Mouse (Mus musculus): ENCODE measurements around the gene Cln3. TPM values are rescaled to one million over a fixed set of nuclear protein-coding genes. Genes with fewer than 3 reads are reported as not detected.

Cln3 gene
- polyA plus RNA-seq, 2 experiments = 7.2 to 8.8 TPM

DNA sequence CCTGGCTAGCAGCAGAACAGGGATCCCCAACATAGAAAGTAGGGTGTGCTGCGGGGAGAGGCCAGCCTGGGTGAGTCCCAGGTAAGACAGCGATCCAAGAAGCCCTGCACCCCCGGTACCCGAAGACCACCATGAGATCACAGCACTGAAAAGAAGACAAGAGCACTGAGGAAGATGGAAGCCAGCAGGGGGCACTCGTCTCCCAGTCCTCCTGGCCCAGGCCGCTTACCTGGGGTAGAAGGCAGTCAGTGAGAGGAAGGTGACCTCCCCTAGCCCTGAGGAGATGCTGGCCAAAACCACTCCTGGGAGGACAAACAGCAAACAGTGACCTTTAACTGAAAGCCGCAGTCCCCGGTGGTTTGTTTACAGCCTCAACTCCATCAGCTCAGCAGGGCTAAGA, 6.4 kb downstream of the Cln3 start:
- 51% methylated on average over 8 of the region's 8 CpGs for WGBS (ENCODE audit: insufficient replicate concordance)
- Histone ChIP-seq H3K9me3 (ENCODE audit: control insufficient read depth, low read length) (no peaks in the 10 kb centered on the region), H3K27me3 (ENCODE audit: control insufficient read depth, insufficient read depth, low read length) (no peaks in the 10 kb centered on the region), H3K27ac (no peak overlapping the region), H3K9ac (replicated peaks) (no peak overlapping the region), H3K4me2 (ENCODE audit: low read depth) (no peak overlapping the region), H3K4me3 (ENCODE audit: insufficient read depth in 1 of 2, low read depth in 2 of 2, low read length in 2 of 2) (no peak overlapping the region), H3K4me1 (replicated peaks; ENCODE audit: control insufficient read depth in 2 of 2, insufficient read depth in 2 of 2, low read length in 1 of 2) (peaks cover 3 to 7% of the 10 kb centered on the region in 2 experiments; a peak in 3 of 4 replicates), H3K36me3 (replicated peaks; ENCODE audit: control insufficient read depth, insufficient read depth, low read depth) (no peaks in the 10 kb centered on the region)
- TF ChIP-seq CTCF (IDR thresholded peaks at IDR 0.05; ENCODE audit: low read depth) (peak; percentile 78), EP300 (IDR thresholded peaks at IDR 0.05; ENCODE audit: low read depth) (no peak)
- no peak for DNase-seq (ENCODE audit: low read depth in 3 of 3, low spot score in 3 of 3)
- no peak for ATAC-seq (ENCODE audit: insufficient read depth)

DNA sequence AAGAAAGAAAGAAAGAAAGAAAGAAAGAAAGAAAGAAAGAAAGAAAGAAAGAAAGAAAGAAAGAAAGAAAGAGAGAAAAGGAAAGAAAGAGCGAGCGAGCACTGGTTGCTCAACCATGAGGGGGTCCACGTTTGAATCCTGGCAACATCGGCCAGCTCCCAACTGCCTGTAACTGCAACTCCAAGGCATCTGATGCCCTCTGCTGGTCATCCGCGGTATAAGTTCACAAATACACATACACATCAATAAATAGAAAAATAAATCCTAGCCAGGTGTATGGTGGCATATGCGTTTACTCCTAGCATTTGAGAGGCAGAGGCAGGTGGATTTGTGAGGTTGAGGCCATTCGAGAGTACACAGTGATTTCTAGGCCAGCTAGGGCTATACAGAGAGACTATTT, 8.7 kb downstream of the Cln3 start:
- Histone ChIP-seq H3K4me3 (ENCODE audit: insufficient read depth in 1 of 2, low read depth in 2 of 2, low read length in 2 of 2) (no peak overlapping the region), H3K27me3 (ENCODE audit: control insufficient read depth, insufficient read depth, low read length) (no peaks in the 10 kb centered on the region), H3K4me1 (replicated peaks; ENCODE audit: control insufficient read depth in 2 of 2, insufficient read depth in 2 of 2, low read length in 1 of 2) (no peaks in the 10 kb centered on the region), H3K4me2 (ENCODE audit: low read depth) (no peak overlapping the region), H3K9ac (replicated peaks) (no peak overlapping the region), H3K27ac (no peak overlapping the region), H3K9me3 (ENCODE audit: control insufficient read depth, low read length) (no peaks in the 10 kb centered on the region), H3K36me3 (replicated peaks; ENCODE audit: control insufficient read depth, insufficient read depth, low read depth) (no peaks in the 10 kb centered on the region)
- DNase-seq (ENCODE audit: low read depth in 3 of 3, low spot score in 3 of 3) (peak; percentile 52 to 59 (median 56)), ATAC-seq (ENCODE audit: insufficient read depth) (no peak)
- WGBS (ENCODE audit: insufficient replicate concordance) = 36% methylated on average over 8 of the region's 8 CpGs
- no peak for TF ChIP-seq EP300 (IDR thresholded peaks at IDR 0.05; ENCODE audit: low read depth)
- TF ChIP-seq CTCF (IDR thresholded peaks at IDR 0.05; ENCODE audit: low read depth) = peak; percentile 86

DNA sequence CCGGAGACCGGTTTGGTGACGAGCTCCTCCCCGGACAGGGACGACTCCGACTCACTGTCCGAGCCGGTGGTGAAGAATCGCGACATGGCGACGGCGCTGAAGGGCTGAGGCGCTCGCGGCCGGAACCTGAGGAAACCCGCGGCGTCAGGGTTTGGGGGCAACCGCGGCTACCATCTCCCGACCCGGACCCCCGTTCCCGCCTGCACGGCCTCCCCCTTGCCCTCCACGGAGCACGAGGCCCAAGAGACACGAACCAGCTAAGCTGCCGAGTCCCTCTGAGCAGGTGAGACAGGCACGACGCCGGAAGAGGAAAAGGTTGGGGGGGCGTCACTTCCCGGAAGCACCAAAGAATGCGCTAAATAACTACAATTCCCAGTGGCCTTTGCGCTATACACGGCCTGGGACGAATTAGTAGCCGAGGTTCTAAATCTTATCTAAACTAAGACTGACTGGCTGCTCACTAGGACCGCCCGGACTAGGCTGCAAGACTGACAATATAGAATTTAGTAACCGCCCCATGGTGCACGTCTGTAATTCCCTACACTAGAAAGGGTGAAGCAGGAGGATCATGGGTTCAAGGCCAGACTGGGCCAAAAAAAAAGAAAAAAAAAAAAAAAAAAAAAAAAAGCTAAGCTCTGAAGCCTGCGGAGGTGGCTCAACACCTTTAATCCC, 19.4 kb downstream of the Cln3 start, which contains the start of gene Eif3c:
TSS of gene Eif3c (minus strand) at position 318 of the 672 bp plus-strand sequence.
- under 1% methylated on average over 46 of the region's 46 CpGs for WGBS (ENCODE audit: insufficient replicate concordance)
- peak within 1 kb of the TSS; percentile 89 for H3K4me2 ChIP-seq (ENCODE audit: low read depth)

DNA sequence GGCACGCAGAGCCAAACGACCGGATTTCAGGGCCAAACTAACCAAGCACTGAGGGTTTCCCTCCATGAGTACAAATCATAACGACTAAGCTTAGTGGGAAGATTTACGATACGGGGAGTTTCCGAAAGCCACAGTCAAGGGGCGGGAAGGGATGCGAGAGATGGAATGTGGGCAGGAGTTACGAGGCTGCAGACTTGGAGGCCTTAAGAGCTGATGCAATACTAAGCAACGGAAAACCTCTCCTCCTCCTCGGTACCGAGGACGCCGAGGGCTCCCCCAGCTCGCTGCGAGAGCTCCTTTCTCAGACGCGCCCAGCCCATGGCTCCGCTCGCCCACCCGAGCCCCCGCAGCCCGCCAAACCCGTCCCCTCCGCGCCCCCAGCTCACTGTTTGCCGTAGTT, 19.9 kb downstream of the Cln3 start:
- Histone ChIP-seq H3K4me2 (ENCODE audit: low read depth) (peak overlapping the region; percentile 89), H3K36me3 (replicated peaks; ENCODE audit: control insufficient read depth, insufficient read depth, low read depth) (peaks cover 37% of the 10 kb centered on the region), H3K4me3 (ENCODE audit: insufficient read depth in 1 of 2, low read depth in 2 of 2, low read length in 2 of 2) (peak overlapping the region; percentile 96 to 99), H3K27ac (peak overlapping the region; percentile 68), H3K4me1 (replicated peaks; ENCODE audit: control insufficient read depth in 2 of 2, insufficient read depth in 2 of 2, low read length in 1 of 2) (peaks cover 3 to 7% of the 10 kb centered on the region in 2 experiments; a peak in 3 of 4 replicates), H3K9ac (replicated peaks) (peak overlapping the region; percentile 92), H3K9me3 (ENCODE audit: control insufficient read depth, low read length) (no peaks in the 10 kb centered on the region), H3K27me3 (ENCODE audit: control insufficient read depth, insufficient read depth, low read length) (no peaks in the 10 kb centered on the region)
- DNase-seq (ENCODE audit: low read depth in 3 of 3, low spot score in 3 of 3) (peak in 2 of 3 experiments; percentile 20 to 43), ATAC-seq (ENCODE audit: insufficient read depth) (peak; percentile 24)
- TF ChIP-seq CTCF (IDR thresholded peaks at IDR 0.05; ENCODE audit: low read depth) = no peak
- TF ChIP-seq EP300 (IDR thresholded peaks at IDR 0.05; ENCODE audit: low read depth) = no peak
- under 1% methylated on average over 28 of the region's 28 CpGs for WGBS (ENCODE audit: insufficient replicate concordance)

More for the DNA sequence above, 19.4 kb downstream of the Cln3 start, which contains the start of gene Eif3c:
- Histone ChIP-seq H3K9ac (replicated peaks) (peak within 1 kb of the TSS; percentile 92), H3K4me1 (replicated peaks; ENCODE audit: control insufficient read depth in 2 of 2, insufficient read depth in 2 of 2, low read length in 1 of 2) (peaks cover 3 to 7% of the 10 kb centered on the region in 2 experiments; a peak in 3 of 4 replicates), H3K4me3 (ENCODE audit: insufficient read depth in 1 of 2, low read depth in 2 of 2, low read length in 2 of 2) (peak within 1 kb of the TSS; percentile 96 to 99), H3K9me3 (ENCODE audit: control insufficient read depth, low read length) (no peaks in the 10 kb centered on the region), H3K36me3 (replicated peaks; ENCODE audit: control insufficient read depth, insufficient read depth, low read depth) (peaks cover 31% of the 10 kb centered on the region), H3K27ac (peak within 1 kb of the TSS; percentile 68), H3K27me3 (ENCODE audit: control insufficient read depth, insufficient read depth, low read length) (no peaks in the 10 kb centered on the region)
- TF ChIP-seq EP300 (IDR thresholded peaks at IDR 0.05; ENCODE audit: low read depth) (no peak), CTCF (IDR thresholded peaks at IDR 0.05; ENCODE audit: low read depth) (no peak)
- DNase-seq (ENCODE audit: low read depth in 3 of 3, low spot score in 3 of 3) = peak; percentile 82 to 87 (median 86)
- ATAC-seq (ENCODE audit: insufficient read depth) = peak; percentile 96

DNA sequence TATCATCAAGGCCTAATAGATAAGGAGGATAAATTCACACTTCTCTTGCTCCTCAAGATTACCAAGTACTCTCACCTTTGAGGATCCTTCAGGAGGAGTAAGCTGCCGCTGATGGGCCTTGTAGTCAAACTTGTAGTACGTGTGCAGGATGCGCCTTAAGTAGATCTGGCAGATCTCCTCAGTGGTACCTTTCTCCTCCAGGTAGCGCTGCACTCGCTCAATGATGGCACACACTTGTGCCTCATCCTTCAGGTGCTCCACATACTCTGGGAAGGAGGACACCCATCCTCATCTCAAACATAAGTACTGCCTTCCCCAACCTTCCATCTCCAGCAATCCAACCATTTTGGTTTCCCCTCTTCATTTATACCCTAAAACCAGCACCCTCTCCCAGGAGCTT, 29.0 kb downstream of the Cln3 start:
- Histone ChIP-seq H3K36me3 (replicated peaks; ENCODE audit: control insufficient read depth, insufficient read depth, low read depth) (peaks cover 86% of the 10 kb centered on the region), H3K27ac (no peak overlapping the region), H3K27me3 (ENCODE audit: control insufficient read depth, insufficient read depth, low read length) (no peaks in the 10 kb centered on the region), H3K4me3 (ENCODE audit: insufficient read depth in 1 of 2, low read depth in 2 of 2, low read length in 2 of 2) (no peak overlapping the region), H3K4me2 (ENCODE audit: low read depth) (no peak overlapping the region), H3K9ac (replicated peaks) (no peak overlapping the region), H3K4me1 (replicated peaks; ENCODE audit: control insufficient read depth in 2 of 2, insufficient read depth in 2 of 2, low read length in 1 of 2) (no peaks in the 10 kb centered on the region), H3K9me3 (ENCODE audit: control insufficient read depth, low read length) (no peaks in the 10 kb centered on the region)
- ATAC-seq (ENCODE audit: insufficient read depth) (no peak), DNase-seq (ENCODE audit: low read depth in 3 of 3, low spot score in 3 of 3) (no peak)
- no peak for TF ChIP-seq CTCF (IDR thresholded peaks at IDR 0.05; ENCODE audit: low read depth)
- no peak for TF ChIP-seq EP300 (IDR thresholded peaks at IDR 0.05; ENCODE audit: low read depth)
- 89% methylated on average over 5 of the region's 5 CpGs for WGBS (ENCODE audit: insufficient replicate concordance)
